Mouse (Mus musculus) heart, postnatal 0 days (tissue): ENCODE results near the gene Gm4792. TPM values are rescaled to one million over a fixed set of nuclear protein-coding genes. Genes with fewer than 3 reads are reported as not detected.

ENCODE experiments used
- ATAC-seq: fragments of 200-750 bp; cut with Nextera tagmentation; 2 replicates; pipeline ENCODE4 v1.8.0; 2017; ENCODE audit warnings: low read depth, moderate number of reproducible peaks, moderate library complexity; ENCODE audit not compliant: insufficient read depth
- DNase-seq: peaks from one replicate; pipeline ENCODE4 v3.0.0-alpha.2; 2016; ENCODE audit warnings: low spot score
- H3K27ac ChIP-seq: fragments of 300-500 bp; sonication (generic); 2 replicates; pipeline ENCODE4 v1.5.1; 2014; ENCODE audit warnings: low read depth, mild to moderate bottlenecking
- H3K27me3 ChIP-seq: fragments of 300-500 bp; sonication (generic); 2 replicates; pipeline ENCODE4 v1.6.1; 2014; ENCODE audit warnings: low read length, mixed read lengths; ENCODE audit not compliant: control insufficient read depth, insufficient read depth
- H3K36me3 ChIP-seq: fragments of 300-500 bp; sonication (generic); replicated peaks from 2 replicates; pipeline ENCODE4 v1.6.1; 2014; ENCODE audit warnings: low read length, mixed read lengths; ENCODE audit not compliant: control insufficient read depth, insufficient read depth
- H3K4me1 ChIP-seq: fragments of 300-500 bp; sonication (generic); 2 replicates; pipeline ENCODE4 v1.6.1; 2014; ENCODE audit warnings: antibody characterized with exemption; ENCODE audit not compliant: control insufficient read depth, insufficient read depth
- H3K4me2 ChIP-seq: fragments of 300-500 bp; sonication (generic); 2 replicates; pipeline ENCODE4 v1.6.1; 2014; ENCODE audit warnings: low read depth, mild to moderate bottlenecking, low read length, moderate library complexity
- H3K4me3 ChIP-seq: fragments of 300-500 bp; sonication (generic); 2 replicates; pipeline ENCODE4 v1.5.1; 2014; ENCODE audit warnings: low read depth, low read length
- H3K9ac ChIP-seq: fragments of 300-500 bp; sonication (generic); replicated peaks from 2 replicates; pipeline ENCODE4 v1.6.1; 2014; ENCODE audit warnings: low read depth, low read length, mixed read lengths
- H3K9me3 ChIP-seq: fragments of 300-500 bp; sonication (generic); replicated peaks from 2 replicates; pipeline ENCODE4 v1.6.1; 2016; ENCODE audit warnings: low read length; ENCODE audit not compliant: control insufficient read depth
- CTCF ChIP-seq: IDR thresholded peaks from 2 replicates; pipeline ENCODE4 v1.5.1; 2016; ENCODE audit warnings: antibody characterized with exemption, control low read depth, low read depth
- EP300 ChIP-seq: IDR thresholded peaks from 2 replicates; pipeline ENCODE4 v1.6.1; 2016; ENCODE audit warnings: antibody characterized with exemption, low read depth
- WGBS: fragments of 180-500 bp; shearing (Covaris S2); extraction: QIAGEN DNeasy Blood & Tissue Kit; methylation state at CpG from one replicate; pipeline ENCODE4 v1.1.7; 2014; 5-methylcytosine and 5-hydroxymethylcytosine counted together
- polyA plus RNA-seq: library from polyadenylated mRNA; unstranded; fragments of >200 nt; fragmentation: Nextera tagmentation; extraction: Ambion mirVana; gene quantifications from 2 replicates; pipeline ENCODE4 v1.2.1, GENCODE M21; 2015
- total RNA-seq: library from RNA; depleted of rRNA; stranded (reverse); fragments of >200 nt; gene quantifications from 2 replicates; pipeline ENCODE4 v1.2.3, GENCODE M21; 2014; ENCODE audit warnings: low replicate concordance

Gene Gm4792
- total and polyA plus RNA-seq, 2 experiments from 2014 or later: not detected

GRCm38 (mm10) chr10:94260544-94260943 is 38.0 kb downstream of the Gm4792 start:
- H3K9me3 ChIP-seq: no peaks in the 10 kb centered on the region
- TF ChIP-seq EP300: no peak
- no peak for TF ChIP-seq CTCF
- no peaks in the 10 kb centered on the region for H3K27me3 ChIP-seq
- ATAC-seq (no peak), DNase-seq (no peak)
- H3K36me3 ChIP-seq: no peaks in the 10 kb centered on the region
- 73% methylated on average over 1 of the region's 1 CpGs for WGBS
- H3K4me1 ChIP-seq: no peaks in the 10 kb centered on the region
- no peak overlapping the region for H3K27ac ChIP-seq
- no peak overlapping the region for H3K4me3 ChIP-seq
- H3K4me2 ChIP-seq: no peak overlapping the region
- no peak overlapping the region for H3K9ac ChIP-seq

GRCm38 (mm10) chr10:94256518-94256917 is 42.0 kb downstream of the Gm4792 start:
- Histone ChIP-seq H3K27ac (no peak overlapping the region), H3K4me3 (no peak overlapping the region), H3K9ac (no peak overlapping the region), H3K4me1 (no peaks in the 10 kb centered on the region), H3K4me2 (no peak overlapping the region), H3K9me3 (no peaks in the 10 kb centered on the region), H3K27me3 (no peaks in the 10 kb centered on the region), H3K36me3 (no peaks in the 10 kb centered on the region)
- no peak for DNase-seq
- no peak for TF ChIP-seq EP300
- no peak for TF ChIP-seq CTCF
- 90% methylated on average over 4 of the region's 4 CpGs for WGBS
- ATAC-seq: no peak

- Histone ChIP-seq H3K27me3 (no peaks in the 10 kb centered on the region), H3K4me3 (no peak overlapping the region), H3K4me1 (no peaks in the 10 kb centered on the region), H3K9ac (no peak overlapping the region), H3K9me3 (no peaks in the 10 kb centered on the region), H3K36me3 (no peaks in the 10 kb centered on the region), H3K27ac (no peak overlapping the region), H3K4me2 (no peak overlapping the region)
- no peak for TF ChIP-seq EP300
- no peak for TF ChIP-seq CTCF
- DNase-seq: no peak
- ATAC-seq: no peak
- 70% methylated on average over 6 of the region's 6 CpGs for WGBS
Measured at GRCm38 (mm10) chr10:94255744-94256143, 42.8 kb downstream of the Gm4792 start.

- DNase-seq (no peak), ATAC-seq (no peak)
- peaks cover 6% of the 10 kb centered on the region for H3K4me1 ChIP-seq
- H3K4me3 ChIP-seq: no peak overlapping the region
- no peaks in the 10 kb centered on the region for H3K27me3 ChIP-seq
- H3K4me2 ChIP-seq: no peak overlapping the region
- H3K9me3 ChIP-seq: no peaks in the 10 kb centered on the region
- H3K36me3 ChIP-seq: no peaks in the 10 kb centered on the region
- WGBS: 76% methylated on average over 3 of the region's 3 CpGs
- H3K27ac ChIP-seq: no peak overlapping the region
- no peak overlapping the region for H3K9ac ChIP-seq
- TF ChIP-seq CTCF (no peak), EP300 (no peak)
Measured at GRCm38 (mm10) chr10:94254766-94255165, 43.7 kb downstream of the Gm4792 start.

- TF ChIP-seq EP300 (no peak), CTCF (no peak)
- no peaks in the 10 kb centered on the region for H3K9me3 ChIP-seq
- H3K27me3 ChIP-seq: no peaks in the 10 kb centered on the region
- no peak overlapping the region for H3K27ac ChIP-seq
- H3K4me3 ChIP-seq: no peak overlapping the region
- peaks cover 14% of the 10 kb centered on the region for H3K4me1 ChIP-seq
- H3K4me2 ChIP-seq: no peak overlapping the region
- 52% methylated on average over 17 of the region's 17 CpGs for WGBS
- no peak overlapping the region for H3K9ac ChIP-seq
- no peak for ATAC-seq
- no peak for DNase-seq
- H3K36me3 ChIP-seq: no peaks in the 10 kb centered on the region
Measured at GRCm38 (mm10) chr10:94253260-94253807, 45.2 kb downstream of the Gm4792 start.
